Mouse (Mus musculus) Muller cell, postnatal 12 days (primary cell): Measurements from ENCODE around the gene Ttc32.
"Not testable (repeated sequence)": the region's sequence is repeated elsewhere in the genome, so short reads cannot be mapped to it uniquely, and the experiment has no call there.

Experiments used
- DNase-seq: peaks from one replicate; pipeline ENCODE4 v3.0.0-alpha.2; 2015; ENCODE audit errors: inconsistent ontology term

Ttc32 gene

GRCm38 (mm10) chr12:9029888-9030723, at the start of gene Ttc32:
Gene Ttc32, plus strand, starts transcription at chr12:9029997.
- DNase-seq = peak; percentile 98

- DNase-seq = no peak
Observed at GRCm38 (mm10) chr12:8993231-8993630, 36.6 kb upstream of the Ttc32 start.

- no peak for DNase-seq
Observed at GRCm38 (mm10) chr12:8998318-8998717, 31.5 kb upstream of the Ttc32 start.

DNA sequence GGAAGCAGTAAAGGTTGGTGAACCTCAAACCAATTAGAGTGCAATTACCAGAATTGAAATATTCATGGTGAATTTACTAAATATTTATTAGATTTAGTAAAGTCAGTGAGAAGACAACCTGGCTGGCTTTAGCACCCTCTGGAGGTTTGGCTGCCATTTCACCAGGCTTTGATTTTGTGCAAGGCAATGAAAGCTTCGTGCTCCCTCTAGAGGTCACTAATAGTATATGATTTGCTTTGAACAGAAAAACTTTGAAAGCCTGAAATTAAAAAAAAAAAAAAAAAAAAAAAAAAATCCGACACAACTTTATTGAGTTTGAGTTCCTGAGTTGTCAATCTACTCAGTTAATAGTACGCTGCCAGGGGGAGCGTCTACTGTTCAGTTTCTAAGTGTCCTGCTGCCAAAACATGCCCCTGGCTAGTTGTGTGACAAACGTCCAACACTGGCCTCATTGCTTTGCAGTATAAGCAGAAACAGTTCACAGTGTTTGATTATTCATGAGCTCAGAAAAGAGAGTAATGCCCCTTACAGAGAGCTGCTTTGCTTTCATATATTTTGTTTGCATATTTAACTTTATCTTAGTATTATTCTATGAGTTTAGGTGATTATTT, 27.7 kb upstream of the Ttc32 start:
- DNase-seq = peak; percentile 84

- DNase-seq = no peak
Observed at GRCm38 (mm10) chr12:9007146-9007545, 22.7 kb upstream of the Ttc32 start.

GRCm38 (mm10) chr12:9007811-9008210, 22.0 kb upstream of the Ttc32 start:
- no peak for DNase-seq

- no peak for DNase-seq
Observed at GRCm38 (mm10) chr12:9010311-9010710, 19.5 kb upstream of the Ttc32 start.

DNA sequence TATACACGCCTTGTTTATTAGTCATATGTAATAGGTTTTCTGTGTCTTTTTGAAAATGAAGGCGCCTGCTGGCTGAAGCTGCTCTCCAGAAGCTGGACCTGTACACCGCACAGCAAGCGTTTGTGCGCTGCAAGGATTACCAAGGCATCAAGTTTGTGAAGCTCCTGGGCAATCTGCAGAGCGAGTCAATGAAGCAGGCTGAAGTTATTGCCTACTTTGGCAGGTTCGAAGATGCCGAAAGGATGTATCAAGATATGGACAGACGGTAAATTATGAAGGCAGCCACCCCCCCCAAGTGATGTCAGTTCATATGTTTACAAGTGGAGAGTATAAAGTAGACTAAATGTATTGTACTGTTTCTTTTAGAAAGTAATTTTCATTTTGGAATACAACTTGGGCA, 13.4 kb upstream of the Ttc32 start:
- DNase-seq = no peak

DNA sequence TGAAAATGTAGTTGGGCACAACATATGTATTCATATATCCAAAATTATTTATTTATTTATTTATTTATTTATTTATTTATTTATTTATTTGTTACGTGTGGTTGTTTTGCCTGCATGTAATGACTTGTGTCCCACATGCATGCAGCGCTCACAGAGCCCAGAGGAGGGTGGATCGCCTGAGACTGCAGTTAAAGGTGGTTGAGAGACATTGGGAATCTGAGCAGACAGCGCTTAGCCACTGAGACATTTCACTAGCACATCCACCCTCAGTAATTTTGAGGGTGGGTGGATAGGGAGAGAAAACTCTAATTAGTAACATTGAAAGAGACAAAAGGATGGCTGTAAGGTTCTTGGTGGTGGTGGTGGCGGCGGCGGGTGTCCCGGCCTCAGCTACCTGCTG, 9.4 kb upstream of the Ttc32 start:
- DNase-seq = no peak

GRCm38 (mm10) chr12:9020986-9021385, 8.8 kb upstream of the Ttc32 start:
- DNase-seq = no peak

GRCm38 (mm10) chr12:9023031-9023430, 6.8 kb upstream of the Ttc32 start:
- no peak for DNase-seq

- DNase-seq = no peak
Observed at GRCm38 (mm10) chr12:9024071-9024470, 5.7 kb upstream of the Ttc32 start.

DNA sequence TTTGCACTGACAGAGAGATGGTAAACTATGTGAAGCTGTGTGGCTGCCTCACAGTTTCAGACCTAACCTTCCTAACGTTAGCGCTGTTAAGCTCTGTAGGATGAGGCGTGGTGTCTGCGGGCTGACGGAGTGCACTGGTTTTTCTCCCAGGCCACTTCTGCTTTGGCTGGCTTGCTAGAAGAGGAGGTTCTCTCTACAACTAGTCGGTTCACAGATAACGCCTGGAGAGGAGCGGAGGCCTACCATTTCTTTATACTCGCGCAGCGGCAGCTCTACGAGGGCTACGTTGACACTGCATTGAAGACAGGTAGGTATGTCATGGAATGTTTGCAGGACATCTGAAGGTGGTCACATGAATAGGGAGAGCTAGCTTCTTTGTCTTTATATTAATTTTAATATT, 5.1 kb upstream of the Ttc32 start:
- DNase-seq = no peak

GRCm38 (mm10) chr12:9026843-9027242, 3.0 kb upstream of the Ttc32 start:
- DNase-seq = no peak

- not testable (repeated sequence) for DNase-seq
Observed at GRCm38 (mm10) chr12:9028816-9029215, 981 bp upstream of the Ttc32 start.

- DNase-seq = no peak
Observed at GRCm38 (mm10) chr12:9029506-9029887, 300 bp upstream of the Ttc32 start.

- DNase-seq = no peak
Observed at GRCm38 (mm10) chr12:9031166-9031565, 1.4 kb downstream of the Ttc32 start.

GRCm38 (mm10) chr12:9033140-9033539, 3.3 kb downstream of the Ttc32 start:
- DNase-seq = no peak

- no peak for DNase-seq
Observed at GRCm38 (mm10) chr12:9036409-9036808, 6.6 kb downstream of the Ttc32 start.

- no peak for DNase-seq
Observed at GRCm38 (mm10) chr12:9040177-9040576, 10.4 kb downstream of the Ttc32 start.

DNA sequence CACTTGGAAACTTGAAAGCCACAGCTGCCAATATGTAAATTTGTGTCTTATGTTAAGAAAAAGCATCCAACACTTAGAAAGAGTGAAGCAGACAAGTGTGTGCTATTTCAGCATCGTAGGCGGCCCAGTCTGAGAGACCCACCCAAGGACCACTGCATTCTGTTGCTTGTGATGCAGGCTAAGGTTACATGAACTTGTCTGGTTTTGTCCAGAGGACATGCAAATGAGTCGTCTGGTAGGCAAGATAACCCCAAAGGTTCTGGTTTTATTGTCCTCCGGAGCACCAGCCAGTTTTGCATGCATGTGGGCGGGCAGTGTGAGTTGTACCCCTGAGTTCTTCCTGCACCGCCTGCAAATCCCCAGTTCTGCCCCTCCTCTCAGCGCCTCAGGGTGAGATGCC, 10.9 kb downstream of the Ttc32 start:
- DNase-seq = no peak

- DNase-seq = no peak
Observed at GRCm38 (mm10) chr12:9042316-9042715, 12.5 kb downstream of the Ttc32 start.

DNA sequence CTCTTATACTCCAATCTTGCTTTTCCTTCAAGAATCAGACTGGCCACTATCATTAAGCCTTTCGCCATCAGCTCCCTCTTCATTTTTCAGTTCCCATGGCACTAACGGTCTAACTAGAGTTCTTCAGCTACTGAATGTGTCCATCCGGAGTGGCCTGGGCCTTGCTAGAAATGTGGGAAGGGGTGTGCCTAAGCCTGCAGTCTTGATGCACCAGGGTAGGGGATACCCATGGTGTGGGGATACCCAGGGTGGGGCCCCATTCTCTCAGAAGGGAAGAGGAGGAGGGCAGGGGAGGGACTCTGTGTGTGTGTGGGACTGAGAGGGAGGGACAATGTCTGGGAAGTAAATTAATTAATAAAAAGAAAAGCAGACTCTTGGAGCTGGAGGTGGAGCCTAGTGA, 13.0 kb downstream of the Ttc32 start:
- DNase-seq = no peak
